ENCODE assay signal across 25 mouse cellular contexts in the genomic region with DNA sequence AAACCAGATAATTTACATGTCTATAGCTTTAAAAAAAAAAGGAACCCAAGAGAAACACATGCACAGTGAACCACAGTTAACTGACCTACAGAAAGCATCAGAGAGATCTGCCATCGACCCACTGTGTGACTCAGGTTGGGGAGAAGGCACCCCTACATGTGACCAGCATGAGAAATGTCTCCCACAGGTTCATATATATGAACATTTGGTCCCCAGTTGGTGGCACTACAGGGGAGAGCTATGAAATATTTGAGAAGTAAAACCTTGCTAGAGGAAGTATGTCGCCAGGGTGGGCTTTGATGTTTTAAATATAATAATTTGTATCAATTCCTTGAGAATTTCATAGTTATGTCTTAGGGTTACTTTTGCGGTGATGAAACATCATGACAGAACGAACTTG.
"Had no signal": no experiment of that assay in that cellular context is flagged by ENCODE, and none has a peak within 500 bp of the region (broad histone marks: within the 10 kb centered on the region; RNA-seq: fewer than 3 reads in every experiment).

No protein-coding gene starts in this region.

- H3K27me3 ChIP-seq: heart, embryonic 12.5 days; hindbrain, embryonic 13.5 days; hindbrain, embryonic 15.5 days; kidney, embryonic 15.5 days; limb, embryonic 12.5 days; liver, embryonic 13.5 days had no signal

- H3K36me3 ChIP-seq: heart, embryonic 10.5 days; heart, embryonic 12.5 days; hindbrain, embryonic 13.5 days; hindbrain, embryonic 15.5 days; kidney, embryonic 15.5 days; limb, embryonic 10.5 days; limb, embryonic 12.5 days; liver, embryonic 13.5 days had no signal

- ATAC-seq: hindbrain, postnatal 0 days; intestine, embryonic 16.5 days had no signal

- H3K9me3 ChIP-seq: heart, embryonic 10.5 days; hindbrain, embryonic 15.5 days; kidney, embryonic 15.5 days; limb, embryonic 10.5 days; limb, embryonic 12.5 days; liver, embryonic 13.5 days had no signal

- DNase-seq: gastrocnemius, adult 2 months; gastrocnemius, postnatal 10 days; gastrocnemius, postnatal 25 days; heart, postnatal 14 days; heart, postnatal 36 days; kidney, adult 11 months; kidney, adult 2 months; kidney, adult 9 months; kidney, postnatal 14 days; kidney, postnatal 36 days; layer of hippocampus, adult 9-11 months; layer of hippocampus, postnatal 36 days; liver; liver, embryonic 13.5 days had no signal

- H3K9ac ChIP-seq: heart, embryonic 12.5 days; hindbrain, embryonic 13.5 days; hindbrain, embryonic 15.5 days; kidney, embryonic 15.5 days; limb, embryonic 12.5 days; liver, embryonic 13.5 days had no signal

- H3K4me3 ChIP-seq: gastrocnemius, adult 2 months; heart, embryonic 10.5 days; heart, embryonic 12.5 days; hindbrain, embryonic 13.5 days; hindbrain, embryonic 15.5 days; kidney, embryonic 15.5 days; limb, embryonic 10.5 days; limb, embryonic 12.5 days; liver, embryonic 13.5 days had no signal

- H3K27ac ChIP-seq: gastrocnemius, adult 2 months; heart, embryonic 10.5 days; hindbrain, embryonic 13.5 days; hindbrain, embryonic 15.5 days; hindbrain, postnatal 0 days; kidney, embryonic 15.5 days; kidney, postnatal 0 days; limb, embryonic 10.5 days; limb, embryonic 12.5 days; liver, embryonic 13.5 days had no signal

- H3K4me2 ChIP-seq: heart, embryonic 12.5 days; hindbrain, embryonic 13.5 days; hindbrain, embryonic 15.5 days; kidney, embryonic 15.5 days; limb, embryonic 12.5 days; liver, embryonic 11.5 days; liver, embryonic 13.5 days had no signal

- H3K4me1 ChIP-seq: hindbrain, embryonic 13.5 days; hindbrain, embryonic 15.5 days; kidney, embryonic 15.5 days; limb, embryonic 10.5 days; limb, embryonic 12.5 days; liver, embryonic 13.5 days had no signal
